16 mouse cellular contexts compared by ENCODE assay signal in the genomic region with DNA sequence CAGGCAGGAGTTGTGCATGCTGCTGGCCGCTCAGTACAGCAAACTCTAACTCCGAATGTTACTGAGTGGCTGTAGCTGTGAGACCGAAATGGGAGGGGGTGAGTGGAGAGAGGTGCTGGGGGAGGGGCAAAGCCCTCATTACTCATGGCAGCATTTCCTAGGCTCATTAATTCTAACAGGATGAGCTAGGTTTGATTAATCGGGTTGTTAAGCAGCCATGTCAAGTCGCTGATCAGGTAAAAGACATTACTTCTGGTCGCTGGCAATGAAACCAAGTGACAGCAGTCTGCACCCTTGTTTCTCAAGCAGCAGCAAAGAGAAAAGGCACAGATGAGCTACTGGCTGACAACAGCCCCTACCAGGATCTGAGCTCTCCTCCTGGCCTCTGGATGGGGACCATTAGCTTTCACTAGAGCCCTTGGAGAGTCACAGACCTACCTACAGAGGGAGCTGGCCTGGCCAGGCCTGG.
DNase-seq lines count a peak whose midpoint lies in the region; ATAC-seq lines count a peak whose summit lies in the region.
"Had no signal": no experiment of that assay in that cellular context is flagged by ENCODE, and none has a peak within 500 bp of the region (broad histone marks: within the 10 kb centered on the region; RNA-seq: fewer than 3 reads in every experiment).

No protein-coding gene starts in this region.

- WGBS in hindbrain, embryonic 14.5 days, result 46% methylated on average over 6 of the region's 6 CpGs
- 63% methylated on average over 6 of the region's 6 CpGs for WGBS in heart, embryonic 12.5 days

- H3K27ac ChIP-seq in hindbrain, embryonic 14.5 days, result peak overlapping the region; percentile 79
- no peak overlapping the region for H3K27ac ChIP-seq in heart, embryonic 12.5 days (ENCODE audit: poor library complexity, severe bottlenecking)
- H3K27ac ChIP-seq: limb, embryonic 10.5 days; liver, embryonic 15.5 days had no signal

- no peak overlapping the region for H3K4me2 ChIP-seq in hindbrain, embryonic 14.5 days (replicated peaks)
- H3K4me2 ChIP-seq in heart, embryonic 12.5 days, result no peak overlapping the region
- H3K4me2 ChIP-seq: liver, embryonic 15.5 days had no signal

- peak; percentile 59; the same call in 1 of the 2 replicates for ATAC-seq in hindbrain, embryonic 14.5 days (ENCODE audit: low FRiP score)
- ATAC-seq in heart, embryonic 12.5 days (ENCODE audit: insufficient number of reproducible peaks, low FRiP score), result no peak
- ATAC-seq: inflammation-experienced regulatory T-cells, adult 6 months had no signal

- no peak overlapping the region for H3K9ac ChIP-seq in hindbrain, embryonic 14.5 days
- no peak overlapping the region for H3K9ac ChIP-seq in heart, embryonic 12.5 days
- H3K9ac ChIP-seq: liver, embryonic 15.5 days had no signal

- intact Hi-C loops in left cerebral cortex, postnatal 4 days (cut with DNase I), result no loop called here
- intact Hi-C loops in left cerebral cortex, postnatal 14 days (cut with DNase I), result loop anchor here (5.0 kb wide), 1 partner anchor 83 kb away; the partner anchor contains the start of gene March4

- no peaks in the 10 kb centered on the region for H3K27me3 ChIP-seq in hindbrain, embryonic 14.5 days (ENCODE audit: control insufficient read depth, insufficient read depth, low read length)
- no peaks in the 10 kb centered on the region for H3K27me3 ChIP-seq in heart, embryonic 12.5 days (replicated peaks)
- H3K27me3 ChIP-seq: liver, embryonic 15.5 days had no signal

- H3K4me1 ChIP-seq in hindbrain, embryonic 14.5 days (replicated peaks; ENCODE audit: control insufficient read depth, insufficient read depth, low read length), result peaks cover 37% of the 10 kb centered on the region
- no peaks in the 10 kb centered on the region for H3K4me1 ChIP-seq in heart, embryonic 12.5 days (replicated peaks)
- H3K4me1 ChIP-seq: liver, embryonic 15.5 days had no signal

- no peaks in the 10 kb centered on the region for H3K9me3 ChIP-seq in hindbrain, embryonic 14.5 days (ENCODE audit: control insufficient read depth, low read length)
- no peaks in the 10 kb centered on the region for H3K9me3 ChIP-seq in heart, embryonic 12.5 days (replicated peaks)
- H3K9me3 ChIP-seq: limb, embryonic 10.5 days; liver, embryonic 15.5 days had no signal

- no peaks in the 10 kb centered on the region for H3K36me3 ChIP-seq in hindbrain, embryonic 14.5 days (replicated peaks; ENCODE audit: control insufficient read depth, insufficient read depth)
- no peaks in the 10 kb centered on the region for H3K36me3 ChIP-seq in heart, embryonic 12.5 days
- H3K36me3 ChIP-seq: limb, embryonic 10.5 days; liver, embryonic 15.5 days had no signal

- H3K4me3 ChIP-seq in hindbrain, embryonic 14.5 days (replicated peaks; ENCODE audit: low read length), result no peak overlapping the region
- H3K4me3 ChIP-seq in heart, embryonic 12.5 days, result no peak overlapping the region
- H3K4me3 ChIP-seq: erythroblast, embryonic 14.5 days; limb, embryonic 10.5 days; liver, embryonic 15.5 days; myocyte had no signal

- peak; percentile 17 for DNase-seq in embryo, embryonic 11 days
- no peak for DNase-seq in embryo, embryonic 10 days (ENCODE audit: low spot score)
- DNase-seq in left cerebral cortex, postnatal 4 days, result peak; percentile 45
- DNase-seq in left cerebral cortex, postnatal 14 days (ENCODE audit: low spot score in 2 of 2), result no peak
- peak; percentile 52 for DNase-seq in hindbrain, embryonic 14.5 days (ENCODE audit: low spot score)
- peak; percentile 75 for DNase-seq in retina, embryonic 14.5 days (ENCODE audit: low spot score)
- DNase-seq in ovary, adult 18-20 months (ENCODE audit: low spot score), result no peak
- DNase-seq: adrenal gland, postnatal 25 days; layer of hippocampus, adult 9-11 months; lung, postnatal 4 days had no signal

Comparison
In these comparisons a context has a peak if more than half of its experiments do, and no peak if none do; other contexts are left out.
1. DNase-seq: peak in embryo, embryonic 11 days (single experiment), left cerebral cortex, postnatal 4 days (single experiment), hindbrain, embryonic 14.5 days (single experiment) and retina, embryonic 14.5 days (single experiment); none in embryo, embryonic 10 days (single experiment), left cerebral cortex, postnatal 14 days (0 of 2) and ovary, adult 18-20 months (single experiment).